Mouse (Mus musculus) liver, adult (tissue): ENCODE measurements around the gene Olfr115.

Experiments used
- GATA4 ChIP-seq: IDR thresholded peaks from 2 replicates; pipeline ENCODE4 v1.6.1; 2014; ENCODE audit warnings: mild to moderate bottlenecking, low read length; ENCODE audit not compliant: insufficient replicate concordance

Gene Olfr115

DNA sequence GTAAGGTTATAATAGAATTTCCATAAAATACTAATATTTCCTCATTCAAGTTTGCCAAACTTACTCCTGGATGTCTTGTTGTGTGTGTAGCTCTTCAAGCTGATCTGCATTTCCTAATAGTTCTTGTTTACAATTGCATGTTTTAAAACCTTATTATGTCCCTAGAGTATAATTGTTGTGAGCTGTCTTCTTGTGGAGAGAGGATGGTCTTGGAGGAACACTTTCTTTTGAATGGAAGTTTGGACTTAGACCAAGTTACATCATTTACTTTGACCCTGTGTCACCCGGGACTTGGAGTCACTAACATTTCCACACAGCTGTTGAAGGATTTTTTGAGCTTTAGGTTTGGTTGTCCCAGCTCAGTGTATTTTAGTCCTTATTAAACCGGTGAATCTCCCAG is at the start of gene Olfr115, which contains the start of gene Olfr116:
Gene Olfr115 (minus strand): TSS at position 101 of the 400 bp plus-strand sequence.
Gene Olfr116 (minus strand): TSS at position 191 of the 400 bp plus-strand sequence.
- no peak for TF ChIP-seq GATA4

DNA sequence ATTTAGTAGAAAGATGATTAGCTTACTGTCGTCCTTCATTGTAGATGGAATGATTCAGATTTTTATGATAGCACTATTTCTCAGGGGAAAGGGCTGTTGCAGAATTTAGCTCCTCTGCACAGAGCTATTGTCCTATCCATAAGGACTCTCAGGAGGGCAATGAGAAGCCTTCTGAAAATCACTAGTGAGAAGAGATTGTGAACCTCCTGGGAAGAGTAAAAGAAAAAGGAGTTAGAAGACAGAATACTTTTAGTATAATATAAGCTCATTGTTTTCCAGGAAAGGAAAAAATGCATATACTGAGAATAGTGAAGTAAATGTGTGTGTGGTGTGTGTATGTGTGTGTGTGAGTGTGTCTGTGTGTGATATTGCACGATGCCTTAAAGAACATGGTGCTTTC is 39.8 kb upstream of the Olfr115 start, which contains the start of gene Olfr118:
Gene Olfr118 (plus strand): TSS at position 301 of the 400 bp plus-strand sequence.
- no peak for TF ChIP-seq GATA4

DNA sequence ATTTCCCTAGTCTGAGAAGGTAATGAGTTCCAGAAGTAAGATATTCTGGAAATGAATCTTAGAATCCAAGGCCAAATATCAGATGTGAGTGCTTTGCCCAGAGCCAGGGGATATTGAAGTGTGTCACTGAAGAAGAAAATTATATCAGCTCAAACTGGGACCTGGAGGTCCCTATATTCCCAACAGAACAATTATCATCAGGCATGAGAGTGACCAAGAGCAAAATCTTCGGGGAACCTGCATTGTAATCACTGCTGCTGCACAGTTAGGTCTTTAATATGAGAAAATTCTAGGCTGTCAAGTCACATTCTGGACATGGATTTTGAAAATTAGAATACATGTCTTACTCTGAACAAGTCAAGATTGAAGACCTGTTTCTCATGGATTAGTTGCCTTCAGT is 36.8 kb upstream of the Olfr115 start, which contains the start of gene Olfr117:
Gene Olfr117 (minus strand): TSS at position 101 of the 400 bp plus-strand sequence.
- no peak for TF ChIP-seq GATA4

DNA sequence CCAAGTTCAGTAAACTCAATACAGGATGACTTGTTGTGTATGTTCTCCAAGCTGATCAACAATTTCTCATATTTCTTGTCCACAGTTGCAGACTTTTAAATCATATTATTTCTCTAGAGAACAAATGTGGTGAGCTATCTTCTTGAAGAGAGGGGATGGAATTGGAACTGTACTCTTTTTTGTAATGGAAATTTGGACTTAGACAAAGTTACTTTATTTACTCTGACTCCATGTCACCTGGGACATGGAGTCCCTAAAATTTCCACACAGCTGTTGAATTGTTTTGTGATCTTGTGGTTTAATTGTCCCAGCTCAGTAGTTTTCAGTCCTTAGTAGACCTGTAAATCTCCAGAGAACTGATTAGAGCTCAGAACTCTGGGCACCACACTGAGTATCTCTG is 34.3 kb downstream of the Olfr115 start, which contains the start of gene Olfr114:
Gene Olfr114 (minus strand): TSS at position 101 of the 400 bp plus-strand sequence.
- TF ChIP-seq GATA4, result no peak

DNA sequence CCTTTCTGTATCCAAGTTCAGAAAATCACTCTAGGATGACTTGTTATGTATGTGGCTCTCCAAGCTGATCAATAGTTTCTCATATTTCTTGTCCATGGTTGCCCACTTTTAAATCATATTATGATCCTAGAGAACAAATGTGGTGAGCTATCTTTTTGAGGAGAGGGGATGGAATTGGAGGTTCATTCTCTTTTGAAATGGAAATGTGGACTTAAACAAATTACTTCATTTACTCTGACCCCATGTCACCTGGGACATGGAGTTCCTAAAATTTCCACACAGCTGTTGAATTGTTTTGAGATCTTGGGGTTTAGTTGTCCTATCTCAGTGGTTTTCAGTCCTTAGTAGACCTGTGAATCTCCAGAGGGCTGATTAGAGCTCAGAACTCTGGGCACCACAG is 49.3 kb downstream of the Olfr115 start, which contains the start of gene Olfr113:
Gene Olfr113 (minus strand): TSS at position 101 of the 400 bp plus-strand sequence.
- no peak for TF ChIP-seq GATA4

DNA sequence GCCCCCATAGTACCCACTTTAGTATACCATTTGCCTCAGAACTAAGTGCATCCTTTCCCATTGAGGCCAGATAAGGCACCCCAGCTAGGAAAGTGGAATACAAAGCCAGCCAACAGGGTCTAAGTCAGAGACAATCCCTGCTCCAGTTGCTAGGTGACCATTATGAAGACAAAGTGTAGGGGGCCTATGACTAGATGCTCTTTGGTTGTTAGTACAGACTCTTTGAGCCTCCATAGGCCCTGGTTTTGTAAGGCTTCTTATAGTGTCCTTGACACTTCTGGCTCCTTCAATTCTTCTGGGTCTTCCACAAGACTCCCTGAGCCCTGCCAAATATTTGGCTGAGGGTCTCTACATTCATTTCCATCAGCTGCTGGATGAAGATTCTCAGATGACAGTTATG is 57.6 kb downstream of the Olfr115 start, which contains the start of gene Olfr112:
Gene Olfr112 (minus strand): TSS at position 101 of the 400 bp plus-strand sequence.
- no peak for TF ChIP-seq GATA4
